Mouse (Mus musculus) MEL (cell line): ENCODE results near the gene Rab31. TPM values are rescaled to one million over a fixed set of nuclear protein-coding genes. Genes with fewer than 3 reads are reported as not detected.

Experiments used
- DNase-seq: peaks from one replicate; pipeline ENCODE4 v3.0.0; 2011; ENCODE audit warnings: low read depth, low spot score
- H3K27ac ChIP-seq: 2 replicates; pipeline ENCODE4 v1.5.1; 2012; ENCODE audit warnings: low read depth, mild to moderate bottlenecking, control low read depth, low read length, moderate library complexity; ENCODE audit not compliant: control insufficient read depth
- H3K27me3 ChIP-seq, 2 experiments: fragments of 150-350 bp in 1 of 2; sonication (generic) in 1 of 2; 2 replicates each; pipeline ENCODE4 v1.6.1; 2012; ENCODE audit warnings: low read length in 2 of 2, mild to moderate bottlenecking in 2 of 2, improper control_type of control experiment in 1 of 2, moderate library complexity in 1 of 2; ENCODE audit not compliant: insufficient read depth in 2 of 2, control insufficient read depth in 1 of 2
- H3K36me3 ChIP-seq, 2 experiments: 2 replicates each; pipeline ENCODE4 v1.6.1; 2012 to 2014; ENCODE audit warnings: low read length in 2 of 2, improper control_type of control experiment in 1 of 2, inconsistent platforms in 1 of 2, mild to moderate bottlenecking in 1 of 2; ENCODE audit not compliant: insufficient read depth in 2 of 2, control insufficient read depth in 1 of 2
- H3K4me1 ChIP-seq, 2 experiments: fragments of 150-350 bp in 1 of 2; sonication (generic) in 1 of 2; 2 replicates each; pipeline ENCODE4 v1.6.1; 2012; ENCODE audit warnings: low read length in 2 of 2, improper control_type of control experiment in 1 of 2, mild to moderate bottlenecking in 1 of 2; ENCODE audit not compliant: insufficient read depth in 2 of 2, control insufficient read depth in 1 of 2
- H3K4me3 ChIP-seq, 2 experiments: fragments of 150-350 bp in 1 of 2; sonication (generic) in 1 of 2; 2 replicates each; pipeline ENCODE4 v1.5.1; 2012; ENCODE audit warnings: low read depth in 2 of 2, low read length in 2 of 2, mild to moderate bottlenecking in 2 of 2, moderate library complexity in 2 of 2, control low read depth in 1 of 2, improper control_type of control experiment in 1 of 2; ENCODE audit not compliant: control insufficient read depth in 1 of 2, insufficient read depth in 1 of 2
- H3K79me2 ChIP-seq: 2 replicates; pipeline ENCODE4 v1.6.1; 2012; ENCODE audit warnings: mild to moderate bottlenecking, low read length, moderate library complexity; ENCODE audit not compliant: control insufficient read depth, poor library complexity, insufficient read depth
- H3K9ac ChIP-seq: 2 replicates; pipeline ENCODE4 v1.6.1; 2012; ENCODE audit warnings: low read depth, mild to moderate bottlenecking, control low read depth, low read length, moderate library complexity; ENCODE audit not compliant: control insufficient read depth, poor library complexity, severe bottlenecking
- H3K9me3 ChIP-seq: fragments of 150-350 bp; sonication (generic); replicated peaks from 2 replicates; pipeline ENCODE4 v1.6.1; 2012; ENCODE audit warnings: mild to moderate bottlenecking, low read length, improper control_type of control experiment, moderate library complexity; ENCODE audit not compliant: insufficient read depth
- BHLHE40 ChIP-seq: IDR thresholded peaks from 2 replicates; pipeline ENCODE4 v1.6.1; 2012; ENCODE audit warnings: low read depth, mild to moderate bottlenecking, inconsistent platforms, low read length, improper control_type of control experiment, borderline replicate concordance
- CHD2 ChIP-seq: IDR thresholded peaks from 2 replicates; pipeline ENCODE4 v1.6.1; 2011; ENCODE audit warnings: low read length, improper control_type of control experiment
- CTCF ChIP-seq, 3 experiments: IDR thresholded peaks in 2 of 3; conservative IDR thresholded peaks in 1 of 3; 2 replicates each; pipeline ENCODE4 v1.5.1; 2011 to 2012; ENCODE audit warnings: low read length in 3 of 3, low read depth in 2 of 3, mild to moderate bottlenecking in 2 of 3, improper control_type of control experiment in 1 of 3, inconsistent platforms in 1 of 3, mixed read lengths in 1 of 3, moderate library complexity in 1 of 3; ENCODE audit not compliant: control insufficient read depth in 1 of 3, insufficient read depth in 1 of 3, poor library complexity in 1 of 3, severe bottlenecking in 1 of 3
- ETS1 ChIP-seq: IDR thresholded peaks from 2 replicates; pipeline ENCODE4 v1.6.1; 2012; ENCODE audit warnings: low read depth, mild to moderate bottlenecking, inconsistent platforms, low read length, improper control_type of control experiment, moderate library complexity
- GATA1 ChIP-seq: IDR thresholded peaks from 2 replicates; pipeline ENCODE4 v1.6.1; 2011; ENCODE audit warnings: low read depth, low read length, improper control_type of control experiment
- HCFC1 ChIP-seq: IDR thresholded peaks from 2 replicates; pipeline ENCODE4 v1.6.1; 2012; ENCODE audit warnings: low read depth, mild to moderate bottlenecking, inconsistent platforms, low read length, improper control_type of control experiment, moderate library complexity
- JUND ChIP-seq: IDR thresholded peaks from 2 replicates; pipeline ENCODE4 v1.6.1; 2011; ENCODE audit warnings: low read depth, mild to moderate bottlenecking, improper control_type of control experiment, low read length
- KAT2A ChIP-seq: conservative IDR thresholded peaks from 2 replicates; pipeline ENCODE4 v1.6.1; 2012; ENCODE audit warnings: low read depth, low read length, improper control_type of control experiment, inconsistent platforms
- MAFK ChIP-seq: IDR thresholded peaks from 2 replicates; pipeline ENCODE4 v1.6.1; 2011; ENCODE audit warnings: low read depth, mild to moderate bottlenecking, low read length, improper control_type of control experiment, borderline replicate concordance
- MAX ChIP-seq: IDR thresholded peaks from 2 replicates; pipeline ENCODE4 v1.6.1; 2011; ENCODE audit warnings: low read length, improper control_type of control experiment
- MXI1 ChIP-seq: IDR thresholded peaks from 2 replicates; pipeline ENCODE4 v1.6.1; 2011; ENCODE audit warnings: mild to moderate bottlenecking, low read depth, low read length, improper control_type of control experiment
- NELFE ChIP-seq: IDR thresholded peaks from 2 replicates; pipeline ENCODE4 v1.6.1; 2011; ENCODE audit warnings: low read depth, low read length, improper control_type of control experiment
- RAD21 ChIP-seq: IDR thresholded peaks from 2 replicates; pipeline ENCODE4 v1.6.1; 2011; ENCODE audit warnings: mild to moderate bottlenecking, low read depth, low read length, improper control_type of control experiment
- RCOR1 ChIP-seq: IDR thresholded peaks from 2 replicates; pipeline ENCODE4 v1.6.1; 2012; ENCODE audit warnings: low read depth, mild to moderate bottlenecking, inconsistent platforms, low read length, improper control_type of control experiment
- TAL1 ChIP-seq: IDR thresholded peaks from 2 replicates; pipeline ENCODE4 v1.6.1; 2012; ENCODE audit warnings: mild to moderate bottlenecking, inconsistent platforms, low read length, moderate library complexity, mixed read lengths
- TBP ChIP-seq: IDR thresholded peaks from 2 replicates; pipeline ENCODE4 v1.8.0; 2011; ENCODE audit warnings: low read depth, low read length, improper control_type of control experiment
- UBTF ChIP-seq: IDR thresholded peaks from 2 replicates; pipeline ENCODE4 v1.6.1; 2012; ENCODE audit warnings: low read depth, mild to moderate bottlenecking, inconsistent platforms, low read length, improper control_type of control experiment, moderate library complexity, borderline replicate concordance; ENCODE audit not compliant: insufficient read depth
- USF1 ChIP-seq: IDR thresholded peaks from 2 replicates; pipeline ENCODE4 v1.6.1; 2014; ENCODE audit warnings: low read depth, mild to moderate bottlenecking, inconsistent platforms, low read length, improper control_type of control experiment, moderate library complexity
- polyA plus RNA-seq, 2 experiments: library from polyadenylated mRNA; stranded (reverse) in 1 of 2; unstranded in 1 of 2; fragments of >175 nt in 1 of 2; fragments of >200 nt in 1 of 2; gene quantifications; 2 replicates each; pipeline versions ENCODE4 v1.2.1 to v1.2.4; 2012; ENCODE audit warnings: low replicate concordance in 2 of 2, low read depth in 1 of 2; ENCODE audit not compliant: insufficient read length in 2 of 2, insufficient read depth in 1 of 2, missing spikeins in 1 of 2
- total RNA-seq: library from RNA; depleted of rRNA; stranded (reverse); fragments of 300-350 nt; gene quantifications from 2 replicates; pipeline ENCODE4 v1.2.3, GENCODE M21; 2012

Gene Rab31
- total and polyA plus RNA-seq, 3 experiments: 23.6 to 25.7 TPM; not detected in 1

DNA sequence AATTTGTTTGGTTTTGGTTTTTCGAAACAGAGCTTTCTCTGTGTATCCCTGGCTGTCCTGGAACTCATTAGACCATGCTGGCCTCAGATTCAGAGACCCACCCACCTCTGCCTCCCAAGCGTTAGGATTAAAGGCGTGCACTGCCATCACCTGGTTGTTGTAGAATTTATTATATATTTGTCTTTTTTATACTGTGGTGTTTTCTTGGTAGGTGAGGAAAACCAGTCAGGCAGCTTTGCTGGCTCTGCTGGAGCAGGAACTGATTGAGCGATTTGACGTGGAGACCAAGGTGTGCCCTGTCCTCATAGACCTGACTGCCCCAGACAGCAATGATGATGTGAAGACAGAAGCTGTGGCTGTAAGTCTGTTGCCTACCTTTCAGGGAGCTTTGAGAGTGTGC is 38.5 kb upstream of the Rab31 start:
- TF ChIP-seq HCFC1 (no peak), UBTF (no peak), MXI1 (no peak), MAX (no peak), USF1 (no peak), ETS1 (no peak), GATA1 (no peak), BHLHE40 (no peak), NELFE (no peak), RAD21 (no peak), MAFK (no peak), RCOR1 (no peak), CHD2 (no peak), KAT2A (no peak)
- TF ChIP-seq, all 39 proteins: peak for 0
- H3K27me3 ChIP-seq: no peaks in the 10 kb centered on the region
- no peak for DNase-seq
- H3K4me1 ChIP-seq: no peaks in the 10 kb centered on the region
- H3K4me3 ChIP-seq: no peak overlapping the region
- H3K9ac ChIP-seq: no peak overlapping the region
- H3K27ac ChIP-seq: no peak overlapping the region
- peaks cover 1% of the 10 kb centered on the region; the same call in 1 of the 2 replicates for H3K79me2 ChIP-seq
- H3K9me3 ChIP-seq: no peaks in the 10 kb centered on the region
- peaks cover 0 to 15% of the 10 kb centered on the region in 2 experiments; a peak in 2 of 4 replicates for H3K36me3 ChIP-seq

DNA sequence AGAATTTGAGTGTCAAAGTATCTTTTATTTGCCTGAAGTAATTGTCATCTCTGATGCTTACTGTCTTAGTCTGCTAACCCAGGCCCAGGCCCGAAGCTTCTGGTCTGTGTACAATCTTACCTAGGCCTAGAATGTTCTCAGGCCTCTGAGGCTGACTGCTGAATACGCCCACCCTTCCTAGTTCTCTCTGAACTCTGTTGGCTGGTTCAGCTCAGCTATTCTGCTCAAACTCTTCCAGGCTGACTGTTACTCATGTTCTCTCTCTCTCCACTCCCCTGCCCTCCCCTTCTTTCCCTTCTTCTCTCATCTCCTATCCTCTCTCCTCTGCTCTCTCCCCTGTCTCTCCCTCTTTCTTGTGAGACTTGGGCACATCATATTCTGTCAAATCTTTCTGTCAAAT is 33.9 kb upstream of the Rab31 start:
- H3K4me1 ChIP-seq: no peaks in the 10 kb centered on the region
- H3K27me3 ChIP-seq: no peaks in the 10 kb centered on the region
- no peaks in the 10 kb centered on the region for H3K9me3 ChIP-seq
- no peak overlapping the region for H3K4me3 ChIP-seq
- TF ChIP-seq CTCF (IDR thresholded peaks at IDR 0.05 in 2 of 3, conservative IDR thresholded peaks at IDR 0.05 in 1 of 3; ENCODE audit: control insufficient read depth in 1 of 3, insufficient read depth in 1 of 3, low read depth in 2 of 3, low read length in 3 of 3, poor library complexity in 1 of 3, severe bottlenecking in 1 of 3) (no peak), TBP (no peak), BHLHE40 (no peak), UBTF (no peak), TAL1 (no peak), GATA1 (no peak), JUND (no peak)
- H3K9ac ChIP-seq: no peak overlapping the region
- peaks cover 7% of the 10 kb centered on the region for H3K79me2 ChIP-seq
- no peak for DNase-seq
- H3K27ac ChIP-seq: no peak overlapping the region
- peaks cover 0 to 11% of the 10 kb centered on the region in 2 experiments; a peak in 2 of 4 replicates for H3K36me3 ChIP-seq
